In the genomic region with DNA sequence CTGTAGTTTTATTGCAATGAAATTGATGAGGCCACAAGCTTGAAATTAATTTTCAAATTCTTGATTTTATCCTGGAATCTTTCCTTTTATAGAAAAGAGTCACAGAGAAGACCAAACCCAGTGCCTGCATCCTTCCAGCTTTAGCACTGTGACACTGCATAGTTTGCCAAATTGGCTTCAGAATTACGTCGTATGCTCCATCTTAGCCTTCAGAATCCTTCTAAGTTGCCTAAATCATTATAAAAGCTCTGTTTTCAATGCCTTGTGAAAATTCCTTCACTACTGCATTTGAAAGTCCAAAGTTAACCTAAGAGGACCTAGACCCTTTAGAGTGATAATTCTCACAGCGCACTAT, we compare ENCODE assay signal across 24 mouse cellular contexts.
"Had no signal": no experiment of that assay in that cellular context is flagged by ENCODE, and none has a peak within 500 bp of the region (broad histone marks: within the 10 kb centered on the region; RNA-seq: fewer than 3 reads in every experiment).

No protein-coding gene starts in this region.

- DNase-seq: kidney, postnatal 10 days; kidney, postnatal 36 days; layer of hippocampus, adult 9-11 months; left cerebral cortex, postnatal 4 days; liver, postnatal 0 days; lung, embryonic 14.5 days; right cerebral cortex, adult 18-20 months; right cerebral cortex, postnatal 14 days; right cerebral cortex, postnatal 4 days; thymus, adult 2 months; thymus, postnatal 14 days; thymus, postnatal 4 days had no signal

- H3K27me3 ChIP-seq: kidney, embryonic 15.5 days; limb, embryonic 12.5 days; limb, embryonic 15.5 days; midbrain, embryonic 12.5 days; midbrain, embryonic 15.5 days; neural tube, embryonic 12.5 days; neural tube, embryonic 15.5 days had no signal

- H3K9me3 ChIP-seq: kidney, embryonic 15.5 days; limb, embryonic 12.5 days; limb, embryonic 15.5 days; midbrain, embryonic 12.5 days; midbrain, embryonic 15.5 days; neural tube, embryonic 12.5 days; neural tube, embryonic 15.5 days had no signal

- ATAC-seq: liver, postnatal 0 days; lung, postnatal 0 days; midbrain, embryonic 15.5 days had no signal

- H3K4me2 ChIP-seq: kidney, embryonic 15.5 days; limb, embryonic 12.5 days; limb, embryonic 15.5 days; liver, embryonic 11.5 days; lung, embryonic 14.5 days; midbrain, embryonic 12.5 days; midbrain, embryonic 15.5 days; neural tube, embryonic 12.5 days; neural tube, embryonic 15.5 days had no signal

- H3K4me1 ChIP-seq: kidney, embryonic 15.5 days; limb, embryonic 12.5 days; limb, embryonic 15.5 days; midbrain, embryonic 12.5 days; neural tube, embryonic 12.5 days had no signal

- H3K27ac ChIP-seq: kidney, embryonic 15.5 days; limb, embryonic 12.5 days; limb, embryonic 15.5 days; liver, embryonic 14.5 days; macrophage; midbrain, embryonic 12.5 days; midbrain, embryonic 15.5 days; neural tube, embryonic 12.5 days; neural tube, embryonic 15.5 days; stomach, postnatal 0 days had no signal

- H3K9ac ChIP-seq: kidney, embryonic 15.5 days; limb, embryonic 12.5 days; limb, embryonic 15.5 days; liver, embryonic 14.5 days; liver, postnatal 0 days; lung, embryonic 14.5 days; midbrain, embryonic 12.5 days; midbrain, embryonic 15.5 days; neural tube, embryonic 12.5 days; neural tube, embryonic 15.5 days had no signal

- H3K36me3 ChIP-seq: kidney, embryonic 15.5 days; limb, embryonic 12.5 days; limb, embryonic 15.5 days; midbrain, embryonic 12.5 days; midbrain, embryonic 15.5 days; neural tube, embryonic 12.5 days; neural tube, embryonic 15.5 days had no signal

- H3K4me3 ChIP-seq: kidney, embryonic 15.5 days; limb, embryonic 12.5 days; limb, embryonic 15.5 days; midbrain, embryonic 12.5 days; midbrain, embryonic 15.5 days; neural tube, embryonic 12.5 days; neural tube, embryonic 15.5 days had no signal
